Mouse (Mus musculus) ES-E14 (cell line): ENCODE results near the gene Daam1. TPM values are rescaled to one million over a fixed set of nuclear protein-coding genes. Genes with fewer than 3 reads are reported as not detected.

Experiments
- DNase-seq: peaks from one replicate; pipeline ENCODE4 v3.0.0-alpha.2; 2013; ENCODE audit warnings: low read depth, low spot score
- H3K27ac ChIP-seq: 2 replicates; pipeline ENCODE4 v1.5.1; 2012; ENCODE audit warnings: low read depth, mild to moderate bottlenecking, low read length, moderate library complexity, mixed read lengths; ENCODE audit not compliant: poor library complexity, insufficient read depth, severe bottlenecking
- H3K36me3 ChIP-seq: 2 replicates; pipeline ENCODE4 v1.6.1; 2012; ENCODE audit warnings: mild to moderate bottlenecking, low read length, moderate library complexity, mixed read lengths; ENCODE audit not compliant: control insufficient read depth, poor library complexity, insufficient read depth, severe bottlenecking
- H3K4me1 ChIP-seq, 2 experiments: fragments of 150-350 bp in 1 of 2; sonication (generic) in 1 of 2; 2 replicates each; pipeline ENCODE4 v1.6.1; 2012; ENCODE audit warnings: low read length in 2 of 2, mild to moderate bottlenecking in 1 of 2, mixed read lengths in 1 of 2; ENCODE audit not compliant: control insufficient read depth in 2 of 2, insufficient read depth in 2 of 2, poor library complexity in 1 of 2
- H3K4me3 ChIP-seq, 2 experiments: fragments of 150-350 bp in 1 of 2; sonication (generic) in 1 of 2; 2 replicates each; pipeline ENCODE4 v1.5.1; 2012; ENCODE audit warnings: low read length in 2 of 2, low read depth in 1 of 2, mild to moderate bottlenecking in 1 of 2, mixed read lengths in 1 of 2; ENCODE audit not compliant: insufficient read depth in 1 of 2, poor library complexity in 1 of 2, severe bottlenecking in 1 of 2
- H3K9ac ChIP-seq: 2 replicates; pipeline ENCODE4 v1.6.1; 2012; ENCODE audit warnings: low read depth, mild to moderate bottlenecking, low read length, mixed read lengths; ENCODE audit not compliant: poor library complexity, insufficient read depth, severe bottlenecking
- H3K9me3 ChIP-seq: fragments of 150-350 bp; sonication (generic); 2 replicates; pipeline ENCODE4 v1.6.1; 2012; ENCODE audit warnings: low read depth, mild to moderate bottlenecking, low read length; ENCODE audit not compliant: control insufficient read depth, insufficient read depth
- CHD2 ChIP-seq: IDR thresholded peaks from 2 replicates; pipeline ENCODE4 v1.6.1; 2014; ENCODE audit warnings: mild to moderate bottlenecking, low read depth, low read length, inconsistent platforms
- HCFC1 ChIP-seq: IDR thresholded peaks from 2 replicates; pipeline ENCODE4 v1.6.1; 2012; ENCODE audit warnings: low read length, inconsistent platforms, borderline replicate concordance; ENCODE audit not compliant: insufficient read depth
- MAFK ChIP-seq: IDR thresholded peaks from 2 replicates; pipeline ENCODE4 v1.6.1; 2014; ENCODE audit warnings: mild to moderate bottlenecking, low read depth, low read length, inconsistent platforms; ENCODE audit not compliant: insufficient read depth
- ZC3H11A ChIP-seq: IDR thresholded peaks from 2 replicates; pipeline ENCODE4 v1.6.1; 2012; ENCODE audit warnings: low read depth, mild to moderate bottlenecking, inconsistent platforms, low read length, borderline replicate concordance
- ZNF384 ChIP-seq: IDR thresholded peaks from 2 replicates; pipeline ENCODE4 v1.6.1; 2012; ENCODE audit warnings: low read depth, low read length, inconsistent platforms
- in situ Hi-C, 2 experiments: fragments of 600-800 bp; cut with MboI; formaldehyde crosslinking; loops; one replicate each; pipeline ENCODE4 v1.15.1; 2025; ENCODE audit warnings: low sequenced_read_pairs in 2 of 2, inconsistent platforms in 1 of 2; ENCODE audit not compliant: unreplicated experiment in 2 of 2
- total RNA-seq: library from RNA; depleted of rRNA; stranded (reverse); fragments of 300-350 nt; gene quantifications from 2 replicates; pipeline ENCODE4 v1.2.3, GENCODE M21; 2012

Gene Daam1
- total RNA-seq, 1 experiment, result 15.8 TPM

DNA sequence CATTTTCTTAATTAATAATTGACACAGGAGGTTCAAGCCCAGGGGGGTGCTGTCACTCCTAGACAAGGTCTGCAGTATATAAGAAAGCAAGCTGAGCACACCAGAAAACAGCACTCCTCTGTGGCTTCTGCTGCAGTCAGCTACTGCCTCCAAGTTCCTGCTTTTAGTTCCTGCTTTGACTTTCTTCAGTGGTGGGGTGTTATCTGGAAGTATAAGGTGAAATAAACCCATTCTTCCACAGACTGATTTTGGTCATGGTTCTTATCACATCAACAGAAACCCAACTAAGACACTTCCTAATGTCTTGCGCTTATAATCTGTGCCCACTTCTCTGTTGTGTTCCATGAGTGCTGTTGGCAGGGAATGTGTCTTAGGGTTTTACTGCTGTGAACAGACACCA is 71.4 kb downstream of the Daam1 start:
- Histone ChIP-seq H3K36me3 (peaks cover under 1% of the 10 kb centered on the region; the same call in 1 of the 2 replicates), H3K9me3 (no peaks in the 10 kb centered on the region), H3K9ac (no peak overlapping the region), H3K4me3 (no peak overlapping the region), H3K27ac (no peak overlapping the region), H3K4me1 (no peaks in the 10 kb centered on the region)
- in situ Hi-C loops, result no loop called here
- no peak for TF ChIP-seq HCFC1
- TF ChIP-seq CHD2, result no peak
- TF ChIP-seq MAFK, result no peak
- no peak for TF ChIP-seq ZC3H11A
- no peak for TF ChIP-seq ZNF384
- DNase-seq, result no peak

DNA sequence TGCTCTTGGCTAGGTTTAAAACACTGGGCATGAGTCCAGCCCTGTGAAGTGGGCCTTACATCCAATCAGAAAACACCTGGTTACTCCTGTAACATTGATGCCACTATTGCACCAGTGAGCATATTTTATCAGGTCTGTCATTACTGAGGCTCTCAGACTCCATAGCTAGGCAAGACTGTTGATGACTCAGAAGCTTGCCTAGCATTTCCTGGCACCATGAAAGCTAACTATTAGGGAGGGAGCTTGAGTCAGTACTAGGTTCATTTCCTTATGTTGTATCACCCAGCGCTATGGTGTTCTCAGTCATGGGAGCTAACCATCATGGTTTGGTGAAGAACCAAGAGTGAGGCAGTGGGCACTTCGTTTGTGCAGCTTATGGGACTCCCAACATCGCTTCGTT is 72.3 kb downstream of the Daam1 start:
- no peak for DNase-seq
- no peak overlapping the region for H3K4me3 ChIP-seq
- no peak overlapping the region for H3K9ac ChIP-seq
- H3K27ac ChIP-seq, result no peak overlapping the region
- no peaks in the 10 kb centered on the region for H3K4me1 ChIP-seq
- in situ Hi-C loops, result no loop called here
- no peaks in the 10 kb centered on the region for H3K9me3 ChIP-seq
- no peaks in the 10 kb centered on the region; the same call in 1 of the 2 replicates for H3K36me3 ChIP-seq
- no peak for TF ChIP-seq MAFK
- no peak for TF ChIP-seq CHD2
- no peak for TF ChIP-seq HCFC1
- TF ChIP-seq ZC3H11A, result no peak
- TF ChIP-seq ZNF384, result no peak

DNA sequence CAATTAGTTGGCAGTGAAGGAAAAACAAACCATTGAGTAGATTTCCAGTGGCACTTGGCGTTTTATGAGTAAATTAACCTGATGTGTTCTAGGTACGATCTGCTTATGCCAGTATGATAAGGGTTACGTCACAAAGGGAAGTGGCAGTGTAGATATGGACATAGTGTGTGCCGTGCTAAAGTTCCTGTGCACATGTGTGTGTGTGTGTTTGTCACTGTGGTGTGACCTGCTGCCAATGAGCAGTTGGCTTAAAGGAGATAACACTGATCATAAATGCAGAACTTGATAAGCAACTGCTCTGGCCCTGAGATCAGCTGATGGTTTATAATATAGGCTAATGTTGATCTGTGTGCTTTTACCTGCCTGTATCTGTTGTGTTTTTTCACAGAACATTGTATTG is 73.4 kb downstream of the Daam1 start:
- no peaks in the 10 kb centered on the region for H3K4me1 ChIP-seq
- no peaks in the 10 kb centered on the region for H3K9me3 ChIP-seq
- H3K4me3 ChIP-seq, result no peak overlapping the region
- no peak overlapping the region for H3K27ac ChIP-seq
- H3K9ac ChIP-seq, result no peak overlapping the region
- TF ChIP-seq CHD2 (no peak), MAFK (no peak), ZC3H11A (no peak), ZNF384 (no peak), HCFC1 (no peak)
- DNase-seq, result no peak
- H3K36me3 ChIP-seq, result no peaks in the 10 kb centered on the region
- in situ Hi-C loops, result no loop called here

DNA sequence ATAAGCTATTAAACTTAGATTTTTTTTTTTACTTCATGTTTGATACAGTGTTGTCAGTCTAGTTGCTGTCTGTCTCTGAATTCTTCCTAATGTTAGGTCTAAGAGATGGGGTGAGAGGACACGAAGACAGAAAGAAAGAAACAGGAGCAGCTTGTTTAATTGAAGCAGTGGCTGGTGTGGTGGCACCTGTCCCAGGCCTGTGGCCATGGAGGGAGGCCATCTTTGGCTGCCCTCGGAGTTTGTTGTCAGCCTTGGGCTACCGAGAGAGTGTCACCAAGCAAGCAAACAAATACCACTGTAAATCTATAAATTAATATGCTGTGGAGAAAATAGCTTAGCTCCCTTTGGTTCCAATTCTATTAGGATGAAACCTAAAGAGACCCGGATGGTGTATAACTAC is 74.0 kb downstream of the Daam1 start:
- no peak for DNase-seq
- H3K27ac ChIP-seq, result no peak overlapping the region
- no peak overlapping the region for H3K4me3 ChIP-seq
- no peaks in the 10 kb centered on the region for H3K4me1 ChIP-seq
- no peak for TF ChIP-seq ZC3H11A
- no peak for TF ChIP-seq HCFC1
- no peak for TF ChIP-seq CHD2
- TF ChIP-seq ZNF384, result no peak
- no peak for TF ChIP-seq MAFK
- no peaks in the 10 kb centered on the region for H3K36me3 ChIP-seq
- no peaks in the 10 kb centered on the region for H3K9me3 ChIP-seq
- in situ Hi-C loops, result no loop called here
- no peak overlapping the region for H3K9ac ChIP-seq

GRCm38 (mm10) chr12:71905640-71906320 is 74.9 kb downstream of the Daam1 start:
- TF ChIP-seq CHD2, result no peak
- no peak for TF ChIP-seq HCFC1
- TF ChIP-seq ZNF384, result no peak
- TF ChIP-seq ZC3H11A, result no peak
- no peak for TF ChIP-seq MAFK
- no peak overlapping the region for H3K9ac ChIP-seq
- H3K9me3 ChIP-seq, result no peaks in the 10 kb centered on the region
- DNase-seq, result no peak
- no peaks in the 10 kb centered on the region for H3K4me1 ChIP-seq
- in situ Hi-C loops, result no loop called here
- no peak overlapping the region for H3K4me3 ChIP-seq
- H3K27ac ChIP-seq, result no peak overlapping the region
- H3K36me3 ChIP-seq, result no peaks in the 10 kb centered on the region
